Mouse (Mus musculus) cerebellum, adult 2 months (tissue): ENCODE data around the gene Pou3f1.

Source experiments
- CTCF ChIP-seq: fragments of 200-500 bp; IDR thresholded peaks from 2 replicates; pipeline ENCODE4 v1.5.1; 2011; ENCODE audit warnings: low read depth, mild to moderate bottlenecking, control low read depth, low read length, moderate library complexity, borderline replicate concordance; ENCODE audit not compliant: insufficient read depth
- POLR2A ChIP-seq: fragments of 200-500 bp; IDR thresholded peaks from 2 replicates; pipeline ENCODE4 v1.6.1; 2011; ENCODE audit warnings: low read length, control low read depth, borderline replicate concordance; ENCODE audit not compliant: insufficient read depth

DNA sequence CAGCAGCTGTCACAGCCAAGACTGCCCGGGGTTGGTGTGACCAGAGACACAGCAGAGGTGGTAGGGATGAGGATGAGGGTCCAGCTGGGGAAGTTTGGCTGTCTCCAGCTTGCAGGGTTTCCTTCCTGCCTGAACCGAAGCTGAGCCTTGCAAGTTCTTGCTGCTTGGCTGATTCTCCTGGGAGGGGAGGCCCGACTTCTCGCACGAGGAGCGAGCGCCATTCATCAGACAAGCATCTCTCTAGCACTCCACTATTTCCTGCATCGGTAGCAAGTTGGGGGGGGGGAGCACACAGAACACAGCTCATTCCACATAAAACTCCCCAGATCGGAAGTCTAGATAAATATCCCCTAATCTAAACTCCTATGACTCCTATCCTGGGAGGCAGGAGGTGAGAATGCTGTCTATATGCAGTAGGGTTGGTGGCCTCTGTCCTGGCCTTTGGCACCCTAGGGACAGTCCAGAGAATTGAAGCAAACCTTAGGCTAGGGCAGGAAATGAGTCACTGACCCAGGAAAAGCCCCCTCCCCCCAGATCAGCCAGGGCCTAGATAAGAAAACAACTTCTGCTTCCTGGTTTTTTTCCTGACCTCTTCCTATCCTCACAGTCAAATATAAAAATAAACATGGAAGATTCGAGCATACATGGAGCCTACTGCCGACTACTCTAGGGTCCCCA, 48.3 kb downstream of the Pou3f1 start:
- no peak for TF ChIP-seq CTCF
- no peak for TF ChIP-seq POLR2A
